Mouse (Mus musculus) liver, embryonic 15.5 days (tissue): Measurements from ENCODE around the gene Tmem117. TPM values are rescaled to one million over a fixed set of nuclear protein-coding genes. Genes with fewer than 3 reads are reported as not detected.

Experiments used
- ATAC-seq: fragments of 200-750 bp; cut with Nextera tagmentation; 2 replicates; pipeline ENCODE4 v1.8.0; 2017; ENCODE audit warnings: moderate number of reproducible peaks, mild to moderate bottlenecking, moderate library complexity; ENCODE audit not compliant: insufficient read depth
- H3K27ac ChIP-seq: fragments of 300-500 bp; sonication (generic); replicated peaks from 2 replicates; pipeline ENCODE4 v1.5.1; 2015; ENCODE audit warnings: mild to moderate bottlenecking, inconsistent platforms
- H3K27me3 ChIP-seq: fragments of 300-500 bp; sonication (generic); 2 replicates; pipeline ENCODE4 v1.6.1; 2015; ENCODE audit warnings: mild to moderate bottlenecking, inconsistent platforms
- H3K36me3 ChIP-seq: fragments of 300-500 bp; sonication (generic); replicated peaks from 2 replicates; pipeline ENCODE4 v1.6.1; 2015; ENCODE audit warnings: moderate library complexity, mild to moderate bottlenecking, inconsistent platforms
- H3K4me1 ChIP-seq: fragments of 300-500 bp; sonication (generic); replicated peaks from 2 replicates; pipeline ENCODE4 v1.6.1; 2015; ENCODE audit warnings: inconsistent platforms
- H3K4me2 ChIP-seq: fragments of 300-500 bp; sonication (generic); 2 replicates; pipeline ENCODE4 v1.6.1; 2015; ENCODE audit warnings: moderate library complexity, mild to moderate bottlenecking, inconsistent platforms
- H3K4me3 ChIP-seq: fragments of 300-500 bp; sonication (generic); replicated peaks from 2 replicates; pipeline ENCODE4 v1.5.1; 2015; ENCODE audit warnings: mild to moderate bottlenecking, inconsistent platforms
- H3K9ac ChIP-seq: fragments of 300-500 bp; sonication (generic); 2 replicates; pipeline ENCODE4 v1.6.1; 2015; ENCODE audit warnings: moderate library complexity, mild to moderate bottlenecking, inconsistent platforms
- H3K9me3 ChIP-seq: fragments of 300-500 bp; sonication (generic); replicated peaks from 2 replicates; pipeline ENCODE4 v1.6.1; 2016; ENCODE audit warnings: inconsistent platforms
- WGBS: fragments of 180-500 bp; shearing (Covaris S2); methylation state at CpG from one replicate; pipeline ENCODE4 v1.1.7; 2015; ENCODE audit warnings: mixed read lengths; ENCODE audit not compliant: insufficient replicate concordance; 5-methylcytosine and 5-hydroxymethylcytosine counted together
- polyA plus RNA-seq: library from polyadenylated mRNA; unstranded; fragments of >200 nt; fragmentation: Nextera tagmentation; extraction: Ambion mirVana; gene quantifications from 2 replicates; pipeline ENCODE4 v1.2.1, GENCODE M21; 2015

Gene Tmem117
- polyA plus RNA-seq, 1 experiment from 2014 or later, result 0.30 TPM

DNA sequence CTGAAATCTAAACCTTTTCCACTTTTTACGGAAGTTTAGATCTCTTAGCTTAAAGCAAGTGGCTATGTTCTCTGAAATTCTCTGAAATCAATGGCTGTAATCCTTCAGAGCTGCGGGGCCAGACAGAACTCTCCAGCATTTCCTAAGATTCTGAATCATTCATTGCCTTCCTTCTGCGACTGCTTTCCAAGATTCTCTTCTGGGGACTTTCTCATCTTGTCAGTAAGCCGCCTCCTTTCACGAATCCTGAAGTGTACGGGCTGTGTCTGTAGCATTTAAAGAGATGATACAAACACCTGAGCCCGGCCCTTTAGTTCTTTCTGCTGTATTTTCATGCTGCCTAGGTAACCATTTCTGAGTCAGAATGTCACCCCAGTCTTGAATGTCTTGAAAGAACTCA, 471.1 kb downstream of the Tmem117 start:
- H3K9me3 ChIP-seq, result no peaks in the 10 kb centered on the region; the same call in 1 of the 2 replicates
- H3K4me3 ChIP-seq, result no peak overlapping the region
- ATAC-seq, result no peak
- WGBS, result 61% methylated on average over 7 of the region's 7 CpGs
- no peaks in the 10 kb centered on the region for H3K36me3 ChIP-seq
- no peak overlapping the region for H3K4me2 ChIP-seq
- no peaks in the 10 kb centered on the region for H3K27me3 ChIP-seq
- H3K4me1 ChIP-seq, result no peaks in the 10 kb centered on the region
- H3K27ac ChIP-seq, result no peak overlapping the region
- H3K9ac ChIP-seq, result no peak overlapping the region

DNA sequence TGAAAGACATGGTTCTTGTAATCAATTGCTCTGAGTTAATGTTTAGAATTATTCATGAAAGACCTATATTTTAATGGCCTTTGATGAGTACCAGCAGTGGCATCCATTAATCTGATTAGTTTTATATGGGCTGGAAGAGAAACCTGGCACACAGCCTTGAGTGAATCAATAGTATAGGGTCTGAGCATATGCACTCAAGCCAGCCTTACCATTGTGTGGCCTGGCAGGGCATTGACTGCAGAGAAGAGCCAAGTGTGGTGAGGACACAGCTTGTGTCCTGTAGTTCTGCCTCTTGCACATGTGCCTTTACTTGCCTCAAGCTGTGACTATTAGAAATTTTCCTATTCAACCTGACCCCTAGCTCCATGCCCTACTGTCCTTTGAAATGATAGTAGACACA, 472.5 kb downstream of the Tmem117 start:
- no peaks in the 10 kb centered on the region for H3K36me3 ChIP-seq
- H3K4me1 ChIP-seq, result no peaks in the 10 kb centered on the region
- no peaks in the 10 kb centered on the region; the same call in 1 of the 2 replicates for H3K9me3 ChIP-seq
- no peaks in the 10 kb centered on the region for H3K27me3 ChIP-seq
- H3K27ac ChIP-seq, result no peak overlapping the region
- no peak overlapping the region for H3K4me2 ChIP-seq
- H3K4me3 ChIP-seq, result no peak overlapping the region
- no peak overlapping the region for H3K9ac ChIP-seq
- no peak for ATAC-seq

DNA sequence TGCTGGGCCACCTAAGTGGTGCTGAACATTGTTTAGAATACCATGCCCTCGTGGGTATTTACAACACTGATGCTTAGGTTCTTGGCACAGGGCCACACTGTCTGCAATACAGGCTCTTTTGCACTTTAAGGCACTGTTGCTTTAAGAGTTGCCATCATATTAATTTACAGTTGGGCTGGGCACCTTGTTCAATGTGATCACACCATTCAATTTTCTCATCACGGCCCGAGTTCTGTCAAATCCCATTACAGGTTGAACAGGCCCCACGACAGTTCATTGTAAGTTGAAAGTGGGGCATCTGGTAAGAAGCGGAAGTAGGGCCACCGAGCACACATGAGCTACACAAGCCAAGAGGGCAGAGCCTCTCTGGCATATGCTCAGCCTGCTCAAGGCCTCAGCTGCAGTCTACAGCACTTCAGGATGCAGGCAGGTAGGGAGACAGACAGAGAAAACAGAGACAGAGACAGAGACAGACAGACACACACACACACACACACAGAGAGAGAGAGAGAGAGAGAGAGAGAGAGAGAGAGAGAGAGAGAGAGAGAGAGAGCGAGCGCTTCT, 478.3 kb downstream of the Tmem117 start:
- Histone ChIP-seq H3K9me3 (no peaks in the 10 kb centered on the region), H3K36me3 (no peaks in the 10 kb centered on the region), H3K4me3 (no peak overlapping the region), H3K4me2 (no peak overlapping the region), H3K27me3 (no peaks in the 10 kb centered on the region), H3K9ac (no peak overlapping the region), H3K4me1 (no peaks in the 10 kb centered on the region), H3K27ac (no peak overlapping the region)
- WGBS, result 60% methylated on average over 8 of the region's 8 CpGs
- ATAC-seq, result no peak

DNA sequence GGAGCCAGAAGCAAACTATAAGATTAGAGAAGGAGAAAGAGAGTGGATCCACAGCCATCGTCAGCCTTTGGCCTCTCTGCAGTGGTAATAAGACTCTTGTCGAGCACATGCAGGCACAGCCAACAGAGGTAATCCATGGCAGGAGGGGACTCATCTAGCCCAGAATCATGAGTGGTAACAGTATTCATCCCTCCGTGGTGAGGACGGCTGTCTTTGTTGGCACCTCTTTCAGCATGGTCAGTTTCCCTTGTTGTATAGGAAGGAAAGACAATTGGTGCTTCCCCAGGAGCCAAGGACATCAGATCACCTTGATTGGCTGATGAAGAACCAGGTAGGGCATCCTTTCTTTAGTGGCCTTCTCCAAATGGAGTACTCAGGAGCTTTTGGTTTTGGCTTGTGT, 479.6 kb downstream of the Tmem117 start:
- Histone ChIP-seq H3K27me3 (no peaks in the 10 kb centered on the region), H3K4me3 (no peak overlapping the region), H3K4me1 (no peaks in the 10 kb centered on the region), H3K36me3 (no peaks in the 10 kb centered on the region), H3K9me3 (no peaks in the 10 kb centered on the region), H3K9ac (no peak overlapping the region), H3K4me2 (no peak overlapping the region), H3K27ac (no peak overlapping the region)
- WGBS, result 66% methylated on average over 4 of the region's 4 CpGs
- no peak for ATAC-seq

DNA sequence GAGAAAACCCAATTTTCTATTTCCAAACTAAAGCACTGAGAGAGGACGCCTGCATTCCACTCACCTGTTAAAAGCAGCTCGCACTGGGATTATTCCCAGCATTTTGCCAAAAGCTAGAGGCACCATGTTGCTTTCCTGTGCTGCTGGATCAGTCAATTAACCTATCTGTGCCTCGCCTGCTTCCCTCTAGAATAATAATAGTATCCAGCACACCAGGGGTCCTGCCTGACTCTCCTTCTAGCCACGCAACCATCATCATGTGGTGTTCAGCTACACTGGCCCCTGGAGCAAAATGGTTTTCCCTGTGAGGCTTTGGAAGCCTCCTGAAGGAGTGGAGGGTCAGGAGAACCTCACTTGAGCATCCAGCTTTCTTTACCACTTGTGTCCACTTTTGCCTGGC, 502.4 kb downstream of the Tmem117 start:
- Histone ChIP-seq H3K36me3 (no peaks in the 10 kb centered on the region), H3K4me1 (no peaks in the 10 kb centered on the region), H3K27me3 (no peaks in the 10 kb centered on the region), H3K4me2 (no peak overlapping the region), H3K4me3 (no peak overlapping the region), H3K9ac (no peak overlapping the region), H3K27ac (no peak overlapping the region), H3K9me3 (no peaks in the 10 kb centered on the region)
- no peak for ATAC-seq
- 51% methylated on average over 4 of the region's 4 CpGs for WGBS

DNA sequence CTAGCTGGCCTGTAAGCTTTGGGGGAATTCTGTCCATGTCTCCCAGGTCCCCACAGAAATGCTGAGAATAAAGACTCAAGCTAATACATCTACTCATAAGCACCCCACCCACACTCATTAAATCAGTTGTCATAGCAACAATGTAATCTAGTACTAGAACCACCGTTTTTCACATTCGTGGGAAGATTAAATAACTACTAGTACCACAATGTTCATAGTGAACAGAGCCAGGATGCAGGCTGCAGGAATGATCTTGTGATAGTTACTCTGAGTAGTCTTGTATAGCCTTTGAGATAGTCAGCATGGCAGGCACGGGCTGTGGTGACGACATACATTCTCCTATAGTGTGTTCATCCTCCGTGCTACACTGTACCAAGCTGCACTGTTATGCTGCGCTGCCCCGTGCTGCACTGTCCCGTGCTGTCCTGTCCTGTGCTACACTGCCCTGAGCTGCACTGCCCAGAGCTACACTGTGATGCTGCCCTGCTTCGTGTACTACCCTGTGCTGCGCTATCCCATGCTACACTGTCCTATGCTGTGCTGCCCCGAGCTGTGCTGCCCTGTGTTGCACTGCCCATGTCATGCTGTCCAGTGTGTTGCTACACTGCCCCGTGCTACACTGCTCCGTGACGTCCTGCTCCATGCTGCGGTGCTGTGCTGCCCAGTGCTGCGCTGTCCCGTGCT, 507.0 kb downstream of the Tmem117 start:
- no peak overlapping the region for H3K9ac ChIP-seq
- no peaks in the 10 kb centered on the region for H3K9me3 ChIP-seq
- no peak overlapping the region for H3K4me3 ChIP-seq
- no peak for ATAC-seq
- H3K4me2 ChIP-seq, result no peak overlapping the region
- H3K4me1 ChIP-seq, result no peaks in the 10 kb centered on the region
- H3K27me3 ChIP-seq, result no peaks in the 10 kb centered on the region
- no peaks in the 10 kb centered on the region for H3K36me3 ChIP-seq
- WGBS, result 76% methylated on average over 17 of the region's 17 CpGs
- no peak overlapping the region for H3K27ac ChIP-seq

DNA sequence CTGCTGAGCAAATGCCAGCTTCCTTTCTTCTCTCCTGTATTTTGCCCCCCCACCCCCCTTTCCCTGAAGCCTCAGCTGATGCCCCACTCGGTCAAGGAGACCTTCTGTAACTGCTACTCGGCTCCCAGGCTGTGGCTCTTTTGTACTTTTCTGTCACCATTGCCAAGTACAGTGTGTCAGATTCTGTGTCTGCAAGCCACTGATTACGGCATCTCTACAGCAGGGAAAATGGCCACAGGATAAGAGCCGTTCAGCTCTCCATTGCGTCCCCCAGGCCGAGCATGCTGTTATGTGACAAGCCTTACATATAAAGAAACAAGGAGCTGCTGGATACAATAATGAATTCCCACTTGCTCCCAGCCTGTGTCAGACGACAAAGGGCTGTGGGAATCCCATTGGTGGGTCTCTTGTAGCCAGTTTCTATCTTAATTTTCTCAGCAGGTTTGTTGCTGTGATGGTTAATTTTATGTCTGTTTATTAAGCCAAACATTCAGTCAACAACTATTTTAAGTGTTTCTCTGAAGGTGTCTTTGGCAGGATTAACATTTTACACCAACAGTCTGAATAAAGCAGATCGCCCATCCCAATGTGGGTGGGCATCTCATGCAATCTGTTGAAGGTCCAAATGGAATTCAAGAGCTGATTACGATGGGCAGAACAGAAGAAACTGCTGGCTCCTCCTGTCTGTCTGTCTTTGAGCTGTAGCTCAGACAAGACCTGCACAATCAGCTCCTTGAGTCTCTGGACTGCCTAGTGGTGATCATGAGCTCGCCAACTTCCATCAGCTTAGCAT, 508.2 kb downstream of the Tmem117 start:
- Histone ChIP-seq H3K27ac (no peak overlapping the region), H3K4me3 (no peak overlapping the region), H3K4me1 (no peaks in the 10 kb centered on the region), H3K27me3 (no peaks in the 10 kb centered on the region), H3K36me3 (no peaks in the 10 kb centered on the region), H3K4me2 (no peak overlapping the region), H3K9ac (no peak overlapping the region), H3K9me3 (no peaks in the 10 kb centered on the region)
- ATAC-seq, result no peak
- 66% methylated on average over 10 of the region's 10 CpGs for WGBS

DNA sequence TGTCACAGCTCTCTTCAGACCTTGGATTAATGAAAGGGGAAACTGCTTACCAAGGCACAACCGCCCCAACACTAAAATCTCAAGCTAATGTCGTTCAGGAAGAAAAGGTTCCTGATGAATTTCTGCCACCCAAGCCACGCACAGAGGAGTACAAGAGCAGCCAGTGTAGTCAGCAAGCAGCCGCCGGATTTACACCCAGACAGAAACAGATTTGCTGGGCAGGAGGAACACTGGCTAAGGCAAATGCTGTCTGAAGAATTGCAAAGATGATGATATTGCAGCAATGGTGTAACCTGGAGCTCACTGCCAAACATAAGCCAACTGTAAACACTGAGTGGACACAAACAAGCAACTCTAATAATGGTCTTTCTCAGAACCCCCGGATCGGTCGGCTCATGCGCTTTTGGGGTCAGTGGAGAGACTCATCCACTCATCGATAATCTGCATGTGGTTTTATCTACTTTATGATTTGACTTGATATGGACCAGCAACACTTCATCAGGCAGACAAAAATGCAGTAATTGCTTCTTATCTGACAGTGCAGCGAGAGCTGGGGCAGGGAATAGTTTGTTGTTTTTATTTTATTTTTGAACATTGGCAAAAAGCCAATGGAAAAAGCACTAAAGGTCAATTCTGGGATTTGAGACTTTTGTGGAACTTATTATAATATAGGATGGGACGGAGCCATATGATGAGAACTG, 509.8 kb downstream of the Tmem117 start:
- Histone ChIP-seq H3K9ac (no peak overlapping the region), H3K4me2 (no peak overlapping the region), H3K4me3 (no peak overlapping the region), H3K36me3 (no peaks in the 10 kb centered on the region), H3K27ac (no peak overlapping the region), H3K9me3 (no peaks in the 10 kb centered on the region), H3K4me1 (no peaks in the 10 kb centered on the region), H3K27me3 (no peaks in the 10 kb centered on the region)
- ATAC-seq, result no peak
- 56% methylated on average over 12 of the region's 12 CpGs for WGBS

DNA sequence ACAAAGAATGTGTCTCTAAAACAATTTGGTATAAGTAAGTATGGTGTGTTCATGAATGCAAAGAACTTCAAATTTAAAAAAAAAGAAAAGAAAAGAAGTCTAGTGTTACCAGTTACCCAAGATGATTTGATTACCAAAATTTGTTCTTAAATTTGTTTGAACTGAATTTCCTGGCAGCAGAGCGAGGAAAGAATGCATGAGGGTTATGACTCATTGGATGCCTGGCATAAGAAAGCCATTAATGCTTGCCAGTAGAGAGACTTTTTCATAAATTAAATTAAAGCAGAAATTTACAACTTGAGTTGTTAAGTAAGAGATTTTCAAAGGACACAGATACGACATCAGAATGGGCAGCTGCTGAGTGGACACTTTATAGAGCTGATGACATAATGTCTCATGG, 515.1 kb downstream of the Tmem117 start:
- 45% methylated on average over 2 of the region's 2 CpGs for WGBS
- H3K4me1 ChIP-seq, result no peaks in the 10 kb centered on the region
- H3K4me3 ChIP-seq, result no peak overlapping the region
- H3K4me2 ChIP-seq, result no peak overlapping the region
- H3K27me3 ChIP-seq, result no peaks in the 10 kb centered on the region
- no peak for ATAC-seq
- H3K36me3 ChIP-seq, result no peaks in the 10 kb centered on the region
- no peaks in the 10 kb centered on the region for H3K9me3 ChIP-seq
- H3K27ac ChIP-seq, result no peak overlapping the region
- no peak overlapping the region for H3K9ac ChIP-seq

DNA sequence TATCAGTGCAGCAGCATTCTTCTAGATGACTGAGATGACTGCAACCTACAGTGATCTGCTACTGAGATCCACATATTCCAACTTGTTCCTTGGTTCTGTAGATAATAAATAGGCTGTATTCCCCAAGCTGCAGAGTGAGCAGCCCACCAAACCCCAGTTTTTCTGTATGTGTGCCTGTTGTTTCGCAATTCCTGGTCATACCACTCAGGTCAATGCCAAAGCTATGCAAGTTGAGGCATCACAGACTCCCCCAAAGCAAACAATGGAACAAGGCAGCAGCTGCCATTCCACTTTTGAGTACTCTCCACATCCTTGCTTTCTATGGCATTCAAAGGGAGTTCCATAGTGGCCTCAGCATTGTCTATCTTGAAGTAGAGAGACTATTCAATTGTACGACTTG, 516.1 kb downstream of the Tmem117 start:
- H3K27me3 ChIP-seq, result no peaks in the 10 kb centered on the region
- H3K4me3 ChIP-seq, result no peak overlapping the region
- H3K9ac ChIP-seq, result no peak overlapping the region
- no peaks in the 10 kb centered on the region for H3K36me3 ChIP-seq
- no peak overlapping the region for H3K4me2 ChIP-seq
- no peaks in the 10 kb centered on the region for H3K4me1 ChIP-seq
- no peak overlapping the region for H3K27ac ChIP-seq
- no peaks in the 10 kb centered on the region for H3K9me3 ChIP-seq
- WGBS, result 54% methylated on average over 2 of the region's 2 CpGs
- ATAC-seq, result no peak
